Mouse (Mus musculus) MEL (cell line): ENCODE results near the gene Zfand3.

ENCODE experiments used
- CTCF ChIP-seq, 3 experiments: IDR thresholded peaks in 2 of 3; conservative IDR thresholded peaks in 1 of 3; 2 replicates each; pipeline ENCODE4 v1.5.1; 2011 to 2012; ENCODE audit warnings: low read length in 3 of 3, low read depth in 2 of 3, mild to moderate bottlenecking in 2 of 3, improper control_type of control experiment in 1 of 3, inconsistent platforms in 1 of 3, mixed read lengths in 1 of 3, moderate library complexity in 1 of 3; ENCODE audit not compliant: control insufficient read depth in 1 of 3, insufficient read depth in 1 of 3, poor library complexity in 1 of 3, severe bottlenecking in 1 of 3
- GABPA ChIP-seq: IDR thresholded peaks from 2 replicates; pipeline ENCODE4 v1.6.1; 2012; ENCODE audit warnings: low read depth, mild to moderate bottlenecking, inconsistent platforms, low read length, improper control_type of control experiment, moderate library complexity
- JUND ChIP-seq: IDR thresholded peaks from 2 replicates; pipeline ENCODE4 v1.6.1; 2011; ENCODE audit warnings: low read depth, mild to moderate bottlenecking, improper control_type of control experiment, low read length
- MAFK ChIP-seq: IDR thresholded peaks from 2 replicates; pipeline ENCODE4 v1.6.1; 2011; ENCODE audit warnings: low read depth, mild to moderate bottlenecking, low read length, improper control_type of control experiment, borderline replicate concordance
- TCF12 ChIP-seq: IDR thresholded peaks from 2 replicates; pipeline ENCODE4 v1.6.1; 2014; ENCODE audit warnings: low read depth, mild to moderate bottlenecking, inconsistent platforms, low read length, improper control_type of control experiment, moderate library complexity
- ZKSCAN1 ChIP-seq: IDR thresholded peaks from 2 replicates; pipeline ENCODE4 v1.6.1; 2012; ENCODE audit warnings: low read depth, mild to moderate bottlenecking, inconsistent platforms, low read length, improper control_type of control experiment, moderate library complexity
- ZMIZ1 ChIP-seq: IDR thresholded peaks from 2 replicates; pipeline ENCODE4 v1.6.1; 2012; ENCODE audit warnings: low read depth, mild to moderate bottlenecking, inconsistent platforms, low read length, improper control_type of control experiment, moderate library complexity

GRCm38 (mm10) chr17:29997726-29998125, 6.8 kb upstream of the Zfand3 start:
- TF ChIP-seq CTCF (IDR thresholded peaks at IDR 0.05 in 2 of 3, conservative IDR thresholded peaks at IDR 0.05 in 1 of 3; ENCODE audit: control insufficient read depth in 1 of 3, insufficient read depth in 1 of 3, low read depth in 2 of 3, low read length in 3 of 3, poor library complexity in 1 of 3, severe bottlenecking in 1 of 3) (no peak), ZMIZ1 (no peak), MAFK (no peak), ZKSCAN1 (no peak), GABPA (no peak), TCF12 (no peak), JUND (no peak)
